Mouse (Mus musculus): ENCODE results near the gene Nrros.

GRCm38 (mm10) chr16:32138954-32139353, 26.4 kb downstream of the Nrros start:
- TF ChIP-seq POLR2A (IDR thresholded peaks at IDR 0.05; ENCODE audit: control insufficient read depth in 1 of 2, insufficient read depth in 1 of 2, low read depth in 1 of 2, low read length in 2 of 2, poor library complexity in 1 of 2) (no peak), MAX (IDR thresholded peaks at IDR 0.05; ENCODE audit: low read length) (no peak), CTCF (IDR thresholded peaks at IDR 0.05 in 2 of 3, conservative IDR thresholded peaks at IDR 0.05 in 1 of 3; ENCODE audit: control insufficient read depth in 1 of 3, insufficient read depth in 1 of 3, low read depth in 2 of 3, low read length in 3 of 3, poor library complexity in 1 of 3, severe bottlenecking in 1 of 3) (no peak), HCFC1 (IDR thresholded peaks at IDR 0.05; ENCODE audit: low read depth, low read length) (no peak), ELF1 (IDR thresholded peaks at IDR 0.05; ENCODE audit: low read depth, low read length) (no peak), MXI1 (IDR thresholded peaks at IDR 0.05; ENCODE audit: low read depth, low read length) (no peak), SMC3 (IDR thresholded peaks at IDR 0.05; ENCODE audit: low read depth, low read length) (no peak), GATA1 (IDR thresholded peaks at IDR 0.05; ENCODE audit: low read depth, low read length) (no peak), ZC3H11A (IDR thresholded peaks at IDR 0.05; ENCODE audit: low read depth, low read length) (no peak)
